Comparison of ENCODE assay signal across 8 mouse cellular contexts in the genomic region with DNA sequence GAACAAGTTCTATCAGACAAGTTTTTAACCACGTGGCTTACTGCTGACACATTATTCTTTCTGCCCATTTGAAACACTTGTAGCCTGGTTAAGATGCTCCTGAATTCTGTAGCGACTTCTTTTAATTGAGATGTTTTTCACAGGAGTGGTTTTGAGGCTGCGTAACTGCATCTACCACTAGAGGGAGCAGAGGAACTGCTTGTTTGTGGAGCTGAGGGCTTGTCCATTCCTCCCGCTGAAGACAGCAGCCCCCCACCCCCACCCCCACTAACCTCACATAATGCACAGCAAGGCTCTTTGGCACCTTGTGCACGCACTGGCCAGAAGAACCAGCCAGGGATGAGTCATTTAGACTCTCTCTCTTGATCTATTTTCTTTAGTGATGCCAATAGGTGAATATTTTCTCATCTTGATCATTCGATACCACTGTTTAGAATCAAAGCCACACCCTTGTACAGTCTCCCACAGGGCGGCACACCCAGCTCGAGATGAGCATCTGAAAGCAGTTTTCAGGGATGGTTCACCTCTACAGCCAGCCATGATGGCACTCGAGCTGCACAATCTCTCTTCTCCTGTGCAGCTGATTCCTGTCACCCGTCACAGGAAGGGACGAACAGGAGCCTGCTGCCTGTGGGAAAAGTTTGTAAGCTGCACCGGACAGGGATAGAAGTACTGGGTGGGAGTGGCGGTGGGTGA.
DNase-seq lines count a peak whose midpoint lies in the region; ATAC-seq and TF ChIP-seq lines count a peak whose summit lies in the region.

No protein-coding gene starts in this region.

- no peak overlapping the region for H3K27ac ChIP-seq in hindbrain, embryonic 11.5 days (ENCODE audit: low read depth, low read length)
- no peak overlapping the region for H3K27ac ChIP-seq in hindbrain, embryonic 16.5 days (ENCODE audit: low read depth, low read length)
- H3K27ac ChIP-seq in testis, adult 2 months (ENCODE audit: control insufficient read depth, insufficient read depth, low read depth, low read length): no peak overlapping the region

- no peaks in the 10 kb centered on the region for H3K9me3 ChIP-seq in hindbrain, embryonic 11.5 days (ENCODE audit: control insufficient read depth, low read length)
- H3K9me3 ChIP-seq in hindbrain, embryonic 16.5 days (ENCODE audit: control insufficient read depth, low read length): no peaks in the 10 kb centered on the region

- DNase-seq in hindbrain, embryonic 11.5 days (ENCODE audit: low spot score): peak; percentile 45
- no peak for DNase-seq in testis, postnatal 14 days (ENCODE audit: low spot score)
- DNase-seq in cerebellum, postnatal 10 days: peak; percentile 74 to 85
- DNase-seq in lung, postnatal 10 days: peak; percentile 45
- DNase-seq in spleen, postnatal 36 days (ENCODE audit: low spot score in 2 of 2): no peak
- DNase-seq in urinary bladder, postnatal 25 days (ENCODE audit: low spot score): no peak

- H3K4me3 ChIP-seq in hindbrain, embryonic 11.5 days (ENCODE audit: low read depth, low read length): no peak overlapping the region
- no peak overlapping the region for H3K4me3 ChIP-seq in hindbrain, embryonic 16.5 days (ENCODE audit: low read length)
- no peak overlapping the region for H3K4me3 ChIP-seq in testis, adult 2 months (ENCODE audit: control insufficient read depth, low read depth, low read length)

- H3K9ac ChIP-seq in hindbrain, embryonic 11.5 days (ENCODE audit: low read depth, low read length): no peak overlapping the region
- H3K9ac ChIP-seq in hindbrain, embryonic 16.5 days (ENCODE audit: low read depth, low read length): no peak overlapping the region

- H3K36me3 ChIP-seq in hindbrain, embryonic 11.5 days (ENCODE audit: control insufficient read depth, insufficient read depth, low read length): peaks cover 8% of the 10 kb centered on the region; the same call in 1 of the 2 replicates
- peaks cover 43% of the 10 kb centered on the region for H3K36me3 ChIP-seq in hindbrain, embryonic 16.5 days (ENCODE audit: control insufficient read depth, insufficient read depth, low read length)
- no peaks in the 10 kb centered on the region for H3K36me3 ChIP-seq in testis, adult 2 months (ENCODE audit: control insufficient read depth, insufficient read depth, low read length)

- peak; percentile 36; the same call in 1 of the 2 replicates for TF ChIP-seq CTCF in testis, adult 2 months (IDR thresholded peaks at IDR 0.05; ENCODE audit: control insufficient read depth, insufficient read depth, insufficient replicate concordance, low read depth, low read length)

- ATAC-seq in hindbrain, embryonic 11.5 days (ENCODE audit: low FRiP score): no peak
- no peak for ATAC-seq in hindbrain, embryonic 16.5 days

- no peaks in the 10 kb centered on the region for H3K4me1 ChIP-seq in hindbrain, embryonic 11.5 days (replicated peaks; ENCODE audit: control insufficient read depth, insufficient read depth, low read length)
- no peaks in the 10 kb centered on the region for H3K4me1 ChIP-seq in hindbrain, embryonic 16.5 days (ENCODE audit: control insufficient read depth, insufficient read depth, low read depth, low read length)
- no peaks in the 10 kb centered on the region for H3K4me1 ChIP-seq in testis, adult 2 months (ENCODE audit: control insufficient read depth, insufficient read depth, low read length)

- no peaks in the 10 kb centered on the region for H3K27me3 ChIP-seq in hindbrain, embryonic 11.5 days (ENCODE audit: control insufficient read depth, insufficient read depth, low read length)
- no peaks in the 10 kb centered on the region for H3K27me3 ChIP-seq in hindbrain, embryonic 16.5 days (replicated peaks; ENCODE audit: control insufficient read depth, insufficient read depth, low read length)
- H3K27me3 ChIP-seq in testis, adult 2 months (ENCODE audit: control insufficient read depth, insufficient read depth, low read length): no peaks in the 10 kb centered on the region

- H3K4me2 ChIP-seq in hindbrain, embryonic 11.5 days (replicated peaks; ENCODE audit: low read depth, low read length): no peak overlapping the region
- H3K4me2 ChIP-seq in hindbrain, embryonic 16.5 days (ENCODE audit: low read length): no peak overlapping the region

- no peak for TF ChIP-seq POLR2A in testis, adult 2 months (IDR thresholded peaks at IDR 0.05; ENCODE audit: control insufficient read depth, low read depth, low read length)

- 73% methylated on average over 13 of the region's 13 CpGs for WGBS in hindbrain, embryonic 11.5 days
- WGBS in hindbrain, embryonic 16.5 days: 74% methylated on average over 13 of the region's 13 CpGs

Comparison
In these comparisons a context has a peak if more than half of its experiments do, and no peak if none do; other contexts are left out.
1. DNase-seq: peak in hindbrain, embryonic 11.5 days (single experiment), cerebellum, postnatal 10 days (2 of 2) and lung, postnatal 10 days (single experiment); none in testis, postnatal 14 days (single experiment), spleen, postnatal 36 days (0 of 2) and urinary bladder, postnatal 25 days (single experiment).